Mouse (Mus musculus): Measurements from ENCODE around the gene Prr19.
"Not testable (repeated sequence)": the region's sequence is repeated elsewhere in the genome, so short reads cannot be mapped to it uniquely, and the experiment has no call there.

Gene Prr19

DNA sequence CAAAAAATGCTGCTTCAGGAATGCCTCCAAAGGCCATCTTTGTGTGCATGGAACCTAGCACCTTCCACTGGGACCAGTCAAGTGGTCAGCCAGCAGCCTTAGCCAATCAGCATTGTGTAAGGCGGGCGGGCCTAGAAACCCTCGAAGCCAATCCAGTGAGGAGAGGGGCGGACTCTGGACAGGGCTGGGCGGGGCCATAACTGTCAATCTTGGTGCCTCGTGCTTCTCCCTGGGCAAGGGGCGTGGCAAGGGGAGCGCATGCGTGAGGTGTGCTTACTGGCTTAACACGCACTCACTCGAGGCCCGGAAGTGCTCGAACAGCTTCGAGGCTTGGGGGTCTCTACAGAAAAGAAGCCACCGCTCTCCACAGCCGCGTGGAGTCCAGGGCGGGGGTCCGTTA is at the start of gene Prr19:
TSS of gene Prr19 (plus strand) at position 349 of the 400 bp plus-strand sequence.
- no peak for DNase-seq (ENCODE audit: low spot score in 2 of 2)

DNA sequence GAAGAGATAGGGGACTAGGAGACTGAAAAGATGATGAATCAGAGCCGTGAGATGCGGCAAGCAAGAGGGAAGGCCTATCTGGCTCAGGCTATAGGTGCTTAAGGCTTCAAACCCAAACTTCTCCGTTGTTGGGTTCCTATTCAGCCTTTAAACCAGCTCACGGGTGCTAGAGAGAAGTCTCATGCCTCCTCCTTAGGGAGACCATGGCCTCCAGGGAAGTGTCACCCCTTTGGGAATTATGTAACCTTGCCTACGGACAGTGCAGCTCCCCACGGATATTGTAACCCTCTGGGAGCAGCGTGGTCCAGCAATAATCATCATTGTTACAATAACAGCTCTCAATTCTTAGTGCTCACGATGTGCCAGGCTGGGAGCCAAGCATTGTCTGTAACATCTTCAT is 49.4 kb upstream of the Prr19 start:
- DNase-seq (ENCODE audit: low spot score in 2 of 2), result no peak

DNA sequence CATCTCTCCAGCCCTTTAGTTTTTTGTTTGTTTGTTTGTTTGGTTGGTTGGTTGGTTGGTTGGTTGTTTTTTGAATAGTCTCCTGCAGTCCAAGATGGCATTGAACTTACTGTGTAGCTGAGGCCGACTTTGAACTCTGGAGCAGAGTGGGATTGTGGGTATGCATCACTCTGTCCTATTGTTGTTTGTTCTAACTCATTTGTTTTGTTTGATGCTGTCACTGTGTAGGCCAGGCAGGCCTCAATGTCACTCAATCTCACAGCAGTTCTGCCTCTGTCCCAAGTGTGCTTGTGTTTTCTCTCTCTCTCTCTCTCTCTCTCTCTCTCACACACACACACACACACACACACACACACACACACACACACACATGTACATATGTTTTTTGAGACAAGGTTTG is 39.3 kb upstream of the Prr19 start:
- no peak for DNase-seq (ENCODE audit: low spot score in 2 of 2)

DNA sequence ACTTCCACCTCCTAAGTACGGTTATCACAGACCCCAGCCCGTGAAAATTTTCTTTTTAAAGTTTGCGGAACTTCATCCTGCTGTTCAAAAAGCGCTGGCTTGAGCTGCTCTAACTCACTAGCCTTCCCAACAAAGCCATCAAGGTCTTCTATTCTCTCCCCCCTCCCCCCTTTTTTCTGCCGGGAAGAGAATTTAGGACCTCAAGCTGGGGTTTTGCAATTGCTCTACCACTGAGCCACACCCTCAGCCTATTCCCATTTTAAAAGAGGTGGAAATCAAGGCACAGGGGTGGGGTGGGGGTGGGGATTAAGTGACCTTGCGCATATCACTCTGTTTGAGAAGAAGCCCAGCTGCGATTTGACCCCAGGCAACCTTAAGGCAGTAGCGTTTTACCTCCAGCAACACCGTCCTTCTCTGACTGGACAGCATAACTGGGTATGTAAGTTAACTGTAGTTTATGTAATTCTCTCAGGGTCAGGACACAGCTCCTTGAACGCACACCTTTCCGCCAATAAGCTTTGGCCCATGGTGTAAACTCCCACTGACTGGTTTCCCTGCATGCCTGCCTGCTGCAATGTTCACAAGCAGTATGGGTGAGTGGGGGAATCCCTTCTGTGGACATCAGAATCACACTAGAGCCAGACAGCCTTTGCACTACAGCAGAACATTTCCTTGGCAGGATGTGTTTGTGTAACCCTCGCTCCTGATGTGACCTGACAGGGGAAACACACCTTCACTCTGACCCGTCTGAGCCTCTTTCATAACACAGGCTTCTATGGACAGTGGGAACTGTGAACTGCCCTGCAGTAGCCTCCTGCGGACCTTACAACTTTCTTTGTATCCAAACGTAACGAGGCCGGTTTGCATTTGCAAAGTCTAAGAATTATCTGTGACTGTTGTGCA is 37.0 kb upstream of the Prr19 start:
- no peak for DNase-seq (ENCODE audit: low spot score in 2 of 2)

DNA sequence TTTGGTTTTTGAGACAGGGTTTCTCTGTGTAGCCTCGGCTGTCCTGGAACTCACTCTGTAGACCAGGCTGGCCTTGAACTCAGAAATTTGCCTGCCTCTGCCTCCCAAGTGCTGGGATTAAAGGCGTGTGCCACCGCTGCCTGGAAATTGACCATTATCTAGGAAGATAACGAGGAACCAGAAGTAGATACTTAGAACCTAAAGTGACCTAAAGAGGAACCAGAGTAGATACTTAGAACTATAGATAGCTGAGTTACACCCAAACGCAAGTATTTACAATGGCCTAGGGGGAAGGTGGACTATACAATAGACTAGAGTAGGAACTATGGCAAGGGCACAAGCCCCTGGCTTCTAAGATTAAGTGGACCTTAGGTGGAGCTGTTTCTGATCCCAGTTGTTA is 35.5 kb upstream of the Prr19 start:
- DNase-seq (ENCODE audit: low spot score in 2 of 2), result not testable (repeated sequence)

DNA sequence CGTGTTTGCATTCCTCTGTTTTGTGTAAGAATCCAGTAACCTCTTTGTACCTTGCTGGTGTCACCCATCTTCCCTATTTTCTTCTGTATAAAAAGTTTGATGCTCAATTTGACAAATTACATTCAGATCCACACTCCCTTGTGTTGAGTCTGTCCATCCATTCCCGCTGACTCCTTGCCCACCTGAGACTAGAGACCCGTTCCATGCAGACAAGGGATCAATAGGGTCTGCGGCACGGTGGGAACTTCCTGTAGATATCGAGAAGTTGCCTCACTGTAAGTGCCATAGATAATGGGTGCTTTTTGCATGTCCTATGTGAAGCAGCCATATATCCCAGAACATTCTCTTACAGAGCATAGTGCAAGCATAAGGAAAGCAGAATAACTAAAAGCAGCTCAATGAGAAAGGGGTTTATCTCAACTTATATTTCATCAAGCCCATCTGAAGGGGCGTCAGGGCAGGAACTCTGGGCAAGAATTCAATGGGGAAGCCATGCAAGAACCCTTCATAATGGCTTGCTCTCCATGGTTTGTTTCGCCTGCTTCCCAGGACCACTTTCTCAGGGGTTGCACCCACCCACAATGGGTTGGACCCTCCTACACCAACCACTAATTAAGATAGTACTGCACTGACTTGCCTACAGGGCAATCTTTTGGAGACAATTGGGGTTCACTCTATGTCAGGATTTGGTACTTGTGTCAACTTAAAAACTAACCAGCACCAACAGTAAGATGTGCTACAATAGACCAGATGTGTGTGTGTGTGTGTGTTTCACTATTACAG is 34.8 kb upstream of the Prr19 start:
- no peak for DNase-seq (ENCODE audit: low spot score in 2 of 2)

DNA sequence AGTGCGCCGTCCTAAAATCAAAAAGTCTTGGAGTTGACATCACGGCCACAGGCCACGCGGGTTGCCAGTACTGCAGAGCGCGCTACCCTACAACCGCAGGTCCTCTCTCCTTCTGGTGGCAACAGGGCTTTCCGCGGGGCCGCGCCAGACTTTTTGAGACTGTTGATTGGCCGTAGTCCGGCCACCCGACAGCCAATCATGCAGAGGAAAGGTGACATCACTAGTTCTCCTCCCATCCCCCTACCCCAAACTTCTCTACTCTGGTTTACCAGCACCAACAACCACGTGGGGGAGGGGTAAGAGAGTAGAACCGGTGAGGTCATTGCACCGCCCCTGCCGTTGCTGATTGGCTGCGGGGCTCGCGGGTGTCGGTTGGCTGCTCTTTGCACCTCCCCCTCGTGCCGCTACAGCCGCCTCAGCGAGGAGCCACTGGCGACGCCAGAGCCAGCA is 33.9 kb upstream of the Prr19 start, which contains the start of gene Cic:
TSS of gene Cic (plus strand) at position 404 of the 450 bp plus-strand sequence.
- DNase-seq (ENCODE audit: low spot score in 2 of 2), result peak; percentile 97 to 100

DNA sequence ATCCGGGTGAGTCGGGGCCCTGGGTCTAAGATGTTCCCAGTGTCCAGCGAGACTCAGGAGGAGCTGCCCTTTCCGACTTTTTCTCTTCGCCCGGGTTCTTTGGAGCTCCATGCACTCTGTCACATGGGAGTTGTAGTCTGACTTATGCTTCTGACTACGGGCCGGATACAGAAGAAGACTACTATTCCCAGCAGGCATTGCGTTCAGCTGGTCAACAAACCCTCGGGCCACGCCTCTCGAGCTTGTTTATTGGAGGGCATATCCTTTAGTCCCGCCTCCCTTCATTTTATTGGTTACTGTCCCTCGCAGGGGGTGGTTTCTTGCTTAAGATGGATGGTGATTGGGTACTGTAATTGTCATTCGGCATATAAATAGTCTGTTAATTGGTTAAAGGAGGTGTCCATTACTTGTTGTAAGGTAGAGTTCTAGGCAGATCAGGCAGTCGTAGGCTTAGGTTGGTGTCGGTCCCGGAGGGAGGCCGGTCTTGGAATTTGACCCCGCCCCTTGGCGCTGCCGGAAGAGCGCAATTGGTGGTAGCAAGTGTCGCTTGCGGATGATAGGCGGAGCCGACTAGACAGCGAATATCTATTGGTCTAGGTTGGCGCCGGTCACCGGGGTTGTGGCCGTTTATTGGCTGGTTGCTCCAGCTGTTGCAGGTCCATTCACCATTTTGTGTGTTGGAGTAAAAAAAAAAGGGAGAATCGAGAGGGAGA is 33.3 kb upstream of the Prr19 start:
- peak; percentile 100 for DNase-seq (ENCODE audit: low spot score in 2 of 2)

DNA sequence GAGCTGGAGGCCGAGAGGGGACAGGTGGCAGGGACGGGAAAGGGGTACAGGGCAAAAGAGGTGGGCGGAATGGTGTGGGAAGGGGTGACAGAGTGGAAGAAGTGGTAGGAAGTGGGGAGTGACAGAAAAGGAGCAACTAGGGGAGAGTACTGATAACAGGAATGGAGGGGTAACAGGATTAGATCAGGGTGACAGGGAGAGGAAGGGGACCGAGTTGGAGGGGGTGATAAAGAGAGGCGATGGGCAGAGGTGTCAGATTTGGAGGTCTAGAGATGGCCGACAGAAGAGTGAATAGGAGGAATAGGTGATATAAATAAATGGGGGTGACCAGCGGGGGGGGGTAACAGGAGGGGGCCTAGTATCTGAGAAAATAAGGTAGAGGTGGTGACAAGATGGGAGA is 32.6 kb upstream of the Prr19 start:
- DNase-seq (ENCODE audit: low spot score in 2 of 2), result no peak

DNA sequence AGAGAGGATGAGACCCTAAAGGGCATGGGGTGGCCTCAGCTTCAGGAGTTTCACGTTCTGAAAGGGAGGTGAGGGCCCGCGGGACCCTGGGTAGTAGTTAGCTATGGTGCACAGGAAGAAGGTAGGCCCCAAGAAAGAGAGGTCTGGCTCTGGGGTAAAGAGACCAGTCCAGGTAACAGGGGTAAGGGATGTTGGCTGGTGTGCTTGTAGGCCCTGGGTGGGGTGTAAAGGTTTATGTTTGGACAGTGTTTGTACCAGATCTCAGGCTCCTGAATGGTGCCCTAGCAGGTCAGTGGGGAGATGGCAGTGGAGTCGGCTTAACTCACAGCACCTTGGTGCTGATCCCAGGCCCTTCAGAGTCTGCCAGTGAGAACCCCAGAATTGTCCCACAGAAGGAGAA is 32.2 kb upstream of the Prr19 start:
- DNase-seq (ENCODE audit: low spot score in 2 of 2), result no peak

DNA sequence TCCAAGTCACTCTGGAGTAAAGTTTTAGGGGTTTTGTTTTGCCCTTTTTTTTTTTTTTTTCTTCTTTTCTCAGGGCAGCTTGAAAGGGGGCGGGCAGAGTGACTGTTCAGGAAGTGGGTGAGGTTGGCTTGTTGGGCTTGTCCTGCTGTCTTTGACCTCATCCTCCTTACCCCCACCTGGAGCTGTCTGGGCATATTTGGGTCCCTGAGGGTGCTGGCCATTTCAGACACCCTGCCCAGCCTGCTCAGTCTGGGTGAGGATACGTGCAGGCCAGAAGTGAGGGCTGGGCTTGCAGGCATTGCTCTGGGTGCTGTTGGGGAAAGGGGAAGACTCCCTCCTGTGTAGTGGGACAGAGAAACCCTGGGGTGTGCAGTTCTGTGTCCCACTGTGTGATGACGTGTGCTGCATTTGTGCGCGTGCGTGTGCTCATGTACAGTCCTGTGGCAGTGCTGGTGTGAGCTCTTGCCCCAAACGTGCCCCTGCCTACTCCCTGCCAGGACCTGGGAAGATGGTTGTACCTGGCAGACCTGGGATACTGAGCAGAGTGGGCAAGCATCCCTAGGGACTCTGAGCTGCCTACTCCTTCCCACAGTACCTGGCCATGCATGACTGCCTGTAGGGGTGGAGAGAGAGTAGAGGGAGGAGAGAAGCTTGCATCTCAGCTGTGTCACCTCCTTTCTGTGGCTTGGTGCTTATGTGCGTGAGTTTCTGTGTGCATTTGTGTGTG is 31.5 kb upstream of the Prr19 start:
- no peak for DNase-seq (ENCODE audit: low spot score in 2 of 2)

DNA sequence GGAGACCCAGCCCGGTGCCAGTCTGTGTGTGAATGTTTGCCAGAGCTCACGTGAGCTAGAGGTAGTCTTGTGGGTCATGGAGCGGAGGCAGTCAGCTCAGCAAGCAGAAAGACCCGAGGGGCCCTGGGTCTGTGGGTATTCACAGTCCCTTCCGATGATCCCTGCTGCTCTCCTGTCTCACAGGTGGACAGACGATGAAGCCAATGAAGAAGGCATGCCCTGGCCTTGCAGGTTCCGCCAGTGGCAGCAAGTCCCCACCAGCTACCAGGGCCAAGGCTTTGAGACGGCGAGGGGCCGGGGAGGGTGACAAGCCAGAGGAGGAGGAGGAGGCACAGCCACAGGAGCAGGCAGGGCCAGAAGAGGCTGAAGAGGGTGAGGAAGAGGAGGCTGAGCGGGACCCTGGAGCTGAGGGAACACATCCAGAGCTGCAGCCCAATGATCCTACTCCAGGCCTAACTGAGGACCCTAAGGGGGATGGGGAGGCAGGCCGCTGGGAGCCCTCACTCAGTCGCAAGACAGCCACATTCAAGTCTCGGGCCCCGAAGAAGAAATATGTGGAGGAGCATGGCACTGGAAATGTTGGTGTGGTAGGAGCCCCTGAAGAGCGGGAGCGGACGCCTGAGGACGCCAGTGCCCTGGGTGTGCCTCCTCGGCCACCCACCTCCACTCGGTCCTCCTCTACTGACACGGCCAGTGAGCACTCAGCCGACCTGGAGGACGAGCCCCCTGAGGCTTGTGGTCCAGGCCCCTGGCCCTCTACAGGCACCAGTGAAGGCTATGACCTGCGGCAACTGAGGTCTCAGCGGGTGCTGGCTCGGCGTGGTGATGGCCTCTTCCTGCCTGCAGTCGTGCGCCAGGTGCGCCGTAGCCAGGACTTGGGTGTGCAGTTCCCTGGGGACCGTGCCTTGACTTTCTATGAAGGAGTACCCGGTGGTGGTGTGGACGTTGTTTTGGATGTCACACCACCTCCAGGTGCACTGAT is 30.3 kb upstream of the Prr19 start:
- no peak for DNase-seq (ENCODE audit: low spot score in 2 of 2)

DNA sequence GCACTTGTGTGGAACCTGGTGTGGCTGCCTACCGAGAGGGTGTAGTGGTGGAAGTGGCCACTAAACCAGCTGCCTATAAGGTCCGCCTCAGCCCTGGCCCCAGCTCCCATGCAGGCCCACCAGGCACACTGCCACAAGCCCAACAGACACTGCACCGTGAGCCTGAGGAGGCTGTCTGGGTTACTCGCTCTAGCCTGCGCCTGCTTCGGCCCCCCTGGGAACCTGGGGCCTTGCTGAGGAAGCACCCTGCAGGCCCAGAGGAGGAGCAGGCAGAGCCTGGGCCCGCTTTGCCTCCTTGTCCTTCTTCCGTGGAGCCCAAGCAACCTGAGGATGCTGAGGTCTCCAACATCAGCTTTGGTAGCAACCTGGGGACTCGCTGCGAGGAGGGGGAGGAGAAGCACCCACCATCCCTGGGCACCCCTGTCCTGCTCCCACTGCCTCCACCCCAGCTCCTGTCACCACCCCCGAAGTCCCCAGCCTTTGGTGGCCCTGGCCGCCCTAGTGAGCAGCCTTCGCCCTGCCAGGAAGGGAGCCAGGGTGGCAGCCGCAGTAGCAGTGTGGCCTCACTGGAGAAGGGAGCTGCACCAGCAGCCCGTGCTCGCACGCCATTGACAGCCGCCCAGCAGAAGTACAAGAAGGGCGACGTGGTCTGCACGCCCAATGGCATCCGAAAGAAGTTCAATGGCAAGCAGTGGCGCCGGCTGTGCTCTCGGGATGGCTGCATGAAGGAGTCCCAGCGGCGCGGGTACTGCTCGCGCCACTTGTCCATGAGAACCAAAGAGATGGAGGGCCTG is 29.4 kb upstream of the Prr19 start:
- no peak for DNase-seq (ENCODE audit: low spot score in 2 of 2)

DNA sequence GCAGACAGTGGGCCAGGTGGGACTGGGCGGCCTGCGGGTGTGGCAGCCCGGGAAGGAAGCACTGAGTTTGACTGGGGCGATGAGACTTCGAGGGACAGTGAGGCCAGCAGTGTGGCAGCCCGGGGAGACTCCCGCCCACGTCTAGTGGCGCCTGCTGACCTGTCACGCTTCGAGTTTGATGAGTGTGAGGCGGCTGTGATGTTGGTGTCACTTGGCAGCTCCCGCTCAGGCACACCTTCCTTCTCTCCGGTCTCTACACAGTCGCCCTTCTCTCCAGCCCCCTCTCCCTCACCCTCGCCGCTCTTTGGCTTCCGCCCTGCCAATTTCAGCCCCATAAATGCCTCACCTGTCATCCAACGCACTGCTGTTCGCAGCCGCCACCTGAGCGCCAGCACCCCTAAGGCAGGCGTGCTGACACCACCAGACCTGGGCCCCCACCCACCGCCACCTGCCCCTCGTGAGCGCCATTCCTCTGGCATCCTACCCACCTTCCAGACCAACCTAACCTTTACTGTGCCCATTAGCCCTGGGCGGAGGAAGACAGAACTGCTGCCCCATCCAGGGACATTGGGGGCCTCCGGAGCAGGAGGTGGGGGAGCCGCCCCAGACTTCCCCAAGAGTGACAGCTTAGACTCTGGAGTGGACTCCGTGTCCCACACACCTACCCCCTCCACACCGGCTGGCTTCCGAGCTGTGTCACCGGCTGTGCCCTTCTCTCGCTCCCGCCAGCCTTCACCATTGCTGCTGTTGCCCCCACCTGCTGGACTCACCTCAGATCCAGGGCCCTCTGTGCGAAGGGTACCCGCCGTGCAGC is 28.6 kb upstream of the Prr19 start:
- no peak for DNase-seq (ENCODE audit: low spot score in 2 of 2)

DNA sequence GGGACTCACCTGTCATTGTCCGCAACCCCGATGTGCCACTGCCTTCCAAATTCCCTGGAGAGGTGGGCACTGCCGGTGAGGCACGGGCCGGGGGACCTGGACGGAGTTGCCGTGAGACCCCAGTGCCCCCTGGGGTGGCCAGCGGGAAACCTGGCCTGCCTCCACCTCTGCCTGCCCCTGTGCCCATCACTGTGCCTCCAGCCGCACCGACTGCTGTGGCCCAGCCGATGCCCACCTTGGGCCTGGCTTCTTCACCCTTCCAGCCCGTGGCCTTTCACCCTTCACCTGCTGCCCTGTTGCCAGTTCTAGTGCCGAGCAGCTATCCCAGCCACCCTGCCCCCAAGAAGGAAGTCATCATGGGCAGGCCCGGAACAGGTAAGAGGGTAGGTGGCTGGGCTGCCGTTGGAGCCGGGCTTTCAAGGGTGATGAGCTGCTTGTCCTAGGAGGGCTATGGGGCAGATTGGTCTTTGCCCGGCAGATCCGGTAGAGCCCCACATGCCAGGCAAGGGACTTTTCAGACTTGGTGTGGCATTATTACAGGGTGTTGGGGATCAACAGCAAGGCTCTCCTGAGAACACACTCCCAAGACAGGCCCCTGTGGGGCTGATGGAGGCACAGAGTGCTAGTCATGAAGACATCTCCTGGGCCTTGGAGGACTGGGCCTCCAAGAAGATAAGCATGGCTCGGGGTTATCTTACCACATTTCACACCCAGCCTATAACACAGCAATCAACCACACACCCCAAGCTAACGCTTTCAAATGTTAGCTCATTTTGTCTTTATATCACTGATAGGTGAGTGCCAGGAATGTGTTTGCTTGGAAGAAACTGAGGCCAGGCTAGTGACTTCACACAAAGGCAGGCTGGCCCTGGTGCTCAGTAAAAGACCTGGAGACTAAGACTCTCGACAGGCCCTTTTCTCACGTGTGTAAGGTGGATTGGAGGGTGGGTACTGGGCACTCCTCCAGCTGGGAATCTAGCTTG is 27.7 kb upstream of the Prr19 start:
- no peak for DNase-seq (ENCODE audit: low spot score in 2 of 2)

DNA sequence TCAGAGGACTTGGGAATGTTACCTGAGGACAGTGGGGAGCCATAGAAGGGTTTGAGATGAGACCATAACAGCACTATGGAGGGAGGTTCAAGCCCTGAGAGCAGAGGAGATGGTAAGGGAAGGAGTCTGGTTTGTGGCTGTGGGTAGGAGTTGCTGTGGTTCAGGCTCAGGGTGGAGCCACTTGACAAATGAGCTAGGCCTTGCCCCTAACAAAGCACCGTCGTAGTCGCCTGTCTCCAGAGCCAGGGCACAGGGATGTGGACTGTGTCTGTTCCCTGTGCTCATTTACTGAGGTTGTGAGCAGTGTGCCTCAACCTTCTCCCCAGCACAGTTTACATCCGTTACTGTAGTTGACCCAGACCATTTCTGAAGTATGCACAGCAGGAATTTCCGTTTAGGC is 26.6 kb upstream of the Prr19 start:
- no peak for DNase-seq (ENCODE audit: low spot score in 2 of 2)

DNA sequence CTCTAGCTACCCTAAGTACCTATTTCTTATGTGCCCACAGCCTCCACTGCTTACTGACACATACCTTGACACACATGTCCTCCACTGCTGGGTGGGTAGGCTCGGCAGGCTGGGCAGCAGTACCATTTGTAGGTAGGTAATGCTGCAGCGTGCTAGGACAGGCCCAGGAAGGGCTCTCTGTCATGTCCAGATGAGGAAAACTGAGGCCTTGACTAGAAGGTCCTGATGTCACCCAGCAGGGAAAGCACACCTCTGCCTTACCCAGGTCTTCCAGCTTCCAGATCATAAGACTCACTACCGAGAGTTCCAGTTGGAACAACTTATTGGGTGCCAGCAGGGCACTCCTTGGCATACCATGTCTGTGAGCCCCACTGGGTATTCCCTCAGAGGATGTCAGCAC is 26.2 kb upstream of the Prr19 start:
- DNase-seq (ENCODE audit: low spot score in 2 of 2), result no peak
